Mouse (Mus musculus) adrenal gland, postnatal 14 days (tissue): ENCODE results near the gene Nt5c1a. TPM values are rescaled to one million over a fixed set of nuclear protein-coding genes. Genes with fewer than 3 reads are reported as not detected.
A peak's percentile ranks its signal among the peaks of the same experiment; 100 is the strongest.

Experiments
- DNase-seq: peaks from one replicate; pipeline ENCODE4 v3.0.0; 2021; ENCODE audit warnings: mixed read lengths
- total RNA-seq: library from RNA; stranded (reverse); gene quantifications from 2 replicates; pipeline ENCODE4 v1.2.3, GENCODE M21; 2021

Nt5c1a gene
- total RNA-seq, 1 experiment from 2014 or later, result 25.4 TPM

GRCm38 (mm10) chr4:123212330-123212729, 11.0 kb downstream of the Nt5c1a start:
- DNase-seq, result no peak

GRCm38 (mm10) chr4:123213975-123214374, 12.7 kb downstream of the Nt5c1a start:
- DNase-seq, result peak; percentile 83

- DNase-seq, result no peak
Measured at GRCm38 (mm10) chr4:123215367-123215766, 14.1 kb downstream of the Nt5c1a start.

- DNase-seq, result peak; percentile 76
Measured at GRCm38 (mm10) chr4:123216782-123217181, 15.5 kb downstream of the Nt5c1a start.

GRCm38 (mm10) chr4:123219720-123220357, 18.5 kb downstream of the Nt5c1a start:
- DNase-seq, result peak; percentile 84

- DNase-seq, result peak; percentile 73
Measured at GRCm38 (mm10) chr4:123220637-123221036, 19.3 kb downstream of the Nt5c1a start.

- peak; percentile 52 for DNase-seq
Measured at GRCm38 (mm10) chr4:123223309-123223708, 22.0 kb downstream of the Nt5c1a start.

GRCm38 (mm10) chr4:123225718-123226403, 24.6 kb downstream of the Nt5c1a start:
- peak; percentile 63 for DNase-seq

GRCm38 (mm10) chr4:123227707-123228106, 26.4 kb downstream of the Nt5c1a start:
- DNase-seq, result no peak

GRCm38 (mm10) chr4:123228270-123228669, 27.0 kb downstream of the Nt5c1a start:
- no peak for DNase-seq

- DNase-seq, result no peak
Measured at GRCm38 (mm10) chr4:123229166-123229565, 27.9 kb downstream of the Nt5c1a start.

- no peak for DNase-seq
Measured at GRCm38 (mm10) chr4:123232841-123233240, 31.5 kb downstream of the Nt5c1a start.

- DNase-seq, result peak; percentile 78
Measured at GRCm38 (mm10) chr4:123233492-123234084, 32.3 kb downstream of the Nt5c1a start, which contains the start of gene Heyl. Gene Heyl, plus strand, starts transcription at chr4:123233556.

- DNase-seq, result no peak
Measured at GRCm38 (mm10) chr4:123235835-123236430, 34.6 kb downstream of the Nt5c1a start.

GRCm38 (mm10) chr4:123236431-123237031, 35.2 kb downstream of the Nt5c1a start:
- DNase-seq, result no peak

GRCm38 (mm10) chr4:123237386-123238266, 36.3 kb downstream of the Nt5c1a start:
- no peak for DNase-seq

- peak; percentile 80 for DNase-seq
Measured at GRCm38 (mm10) chr4:123239361-123240203, 38.3 kb downstream of the Nt5c1a start.

- DNase-seq, result no peak
Measured at GRCm38 (mm10) chr4:123246221-123246620, 44.9 kb downstream of the Nt5c1a start.

- no peak for DNase-seq
Measured at GRCm38 (mm10) chr4:123246651-123247050, 45.3 kb downstream of the Nt5c1a start.

- DNase-seq, result peak; percentile 51
Measured at GRCm38 (mm10) chr4:123247147-123247880, 46.0 kb downstream of the Nt5c1a start.
